Mouse (Mus musculus) splenic B cell, adult 2 months (primary cell): ENCODE measurements around the gene Slc46a1.

Experiments used
- DNase-seq: peaks from one replicate; pipeline ENCODE4 v3.0.0-alpha.2; 2011; ENCODE audit warnings: low read depth, low spot score
- H3K27me3 ChIP-seq: 2 replicates; pipeline ENCODE4 v1.6.1; 2012; ENCODE audit warnings: mild to moderate bottlenecking, low read length, moderate library complexity, mixed read lengths; ENCODE audit not compliant: control insufficient read depth, poor library complexity, insufficient read depth, severe bottlenecking
- H3K36me3 ChIP-seq: 2 replicates; pipeline ENCODE4 v1.6.1; 2012; ENCODE audit warnings: mild to moderate bottlenecking, low read length, moderate library complexity, mixed read lengths; ENCODE audit not compliant: control insufficient read depth, poor library complexity, insufficient read depth, severe bottlenecking

Slc46a1 gene

GRCm38 (mm10) chr11:78438399-78438930, 27.0 kb upstream of the Slc46a1 start:
- no peaks in the 10 kb centered on the region for H3K27me3 ChIP-seq
- no peaks in the 10 kb centered on the region for H3K36me3 ChIP-seq
- DNase-seq: no peak

- H3K27me3 ChIP-seq: no peaks in the 10 kb centered on the region
- DNase-seq: no peak
Observed at GRCm38 (mm10) chr11:78443115-78443514, 22.4 kb upstream of the Slc46a1 start.

GRCm38 (mm10) chr11:78447168-78447567, 18.3 kb upstream of the Slc46a1 start:
- Histone ChIP-seq H3K36me3 (no peaks in the 10 kb centered on the region), H3K27me3 (no peaks in the 10 kb centered on the region)
- DNase-seq: no peak

More at GRCm38 (mm10) chr11:78443115-78443514, 22.4 kb upstream of the Slc46a1 start:
- no peaks in the 10 kb centered on the region for H3K36me3 ChIP-seq

GRCm38 (mm10) chr11:78448242-78448641, 17.3 kb upstream of the Slc46a1 start:
- DNase-seq: no peak
- H3K27me3 ChIP-seq: no peaks in the 10 kb centered on the region
- no peaks in the 10 kb centered on the region for H3K36me3 ChIP-seq

GRCm38 (mm10) chr11:78450337-78450736, 15.2 kb upstream of the Slc46a1 start:
- DNase-seq: no peak
- no peaks in the 10 kb centered on the region for H3K27me3 ChIP-seq
- H3K36me3 ChIP-seq: no peaks in the 10 kb centered on the region

GRCm38 (mm10) chr11:78453675-78454074, 11.8 kb upstream of the Slc46a1 start:
- DNase-seq: peak; percentile 86
- H3K27me3 ChIP-seq: no peaks in the 10 kb centered on the region
- H3K36me3 ChIP-seq: no peaks in the 10 kb centered on the region

GRCm38 (mm10) chr11:78454276-78454675, 11.2 kb upstream of the Slc46a1 start:
- Histone ChIP-seq H3K36me3 (no peaks in the 10 kb centered on the region), H3K27me3 (no peaks in the 10 kb centered on the region)
- no peak for DNase-seq

GRCm38 (mm10) chr11:78455308-78455707, 10.2 kb upstream of the Slc46a1 start:
- no peaks in the 10 kb centered on the region for H3K27me3 ChIP-seq
- no peaks in the 10 kb centered on the region for H3K36me3 ChIP-seq
- DNase-seq: peak; percentile 54

- no peaks in the 10 kb centered on the region for H3K36me3 ChIP-seq
- DNase-seq: no peak
- no peaks in the 10 kb centered on the region for H3K27me3 ChIP-seq
Observed at GRCm38 (mm10) chr11:78458740-78459139, 6.8 kb upstream of the Slc46a1 start.

GRCm38 (mm10) chr11:78461894-78462293, 3.6 kb upstream of the Slc46a1 start:
- H3K36me3 ChIP-seq: no peaks in the 10 kb centered on the region
- no peaks in the 10 kb centered on the region for H3K27me3 ChIP-seq
- peak; percentile 32 for DNase-seq

GRCm38 (mm10) chr11:78462669-78463068, 2.8 kb upstream of the Slc46a1 start:
- no peaks in the 10 kb centered on the region for H3K36me3 ChIP-seq
- no peaks in the 10 kb centered on the region for H3K27me3 ChIP-seq
- no peak for DNase-seq

GRCm38 (mm10) chr11:78463286-78464036, 2.0 kb upstream of the Slc46a1 start:
- DNase-seq: no peak
- Histone ChIP-seq H3K36me3 (no peaks in the 10 kb centered on the region), H3K27me3 (no peaks in the 10 kb centered on the region)

- Histone ChIP-seq H3K36me3 (no peaks in the 10 kb centered on the region), H3K27me3 (no peaks in the 10 kb centered on the region)
- DNase-seq: no peak
Observed at GRCm38 (mm10) chr11:78465116-78465515, 381 bp upstream of the Slc46a1 start.

GRCm38 (mm10) chr11:78466242-78466912, 880 bp downstream of the Slc46a1 start:
- no peak for DNase-seq
- no peaks in the 10 kb centered on the region for H3K36me3 ChIP-seq

GRCm38 (mm10) chr11:78467515-78467914, 2.0 kb downstream of the Slc46a1 start:
- H3K27me3 ChIP-seq: no peaks in the 10 kb centered on the region
- H3K36me3 ChIP-seq: no peaks in the 10 kb centered on the region
- DNase-seq: no peak

More at GRCm38 (mm10) chr11:78466242-78466912, 880 bp downstream of the Slc46a1 start:
- no peaks in the 10 kb centered on the region for H3K27me3 ChIP-seq
